Mouse (Mus musculus): ENCODE results near the gene Gm28305. TPM values are rescaled to one million over a fixed set of nuclear protein-coding genes. Genes with fewer than 3 reads are reported as not detected.
A peak's percentile ranks its signal among the peaks of the same experiment; 100 is the strongest.

The Gm28305 gene
- total RNA-seq, 2 experiments from 2014 or later: not detected

- no peak for DNase-seq (ENCODE audit: low spot score in 2 of 2)
These were observed 29.8 kb downstream of the Gm28305 start for GRCm38 (mm10) chr9:104070241-104070640.

DNA sequence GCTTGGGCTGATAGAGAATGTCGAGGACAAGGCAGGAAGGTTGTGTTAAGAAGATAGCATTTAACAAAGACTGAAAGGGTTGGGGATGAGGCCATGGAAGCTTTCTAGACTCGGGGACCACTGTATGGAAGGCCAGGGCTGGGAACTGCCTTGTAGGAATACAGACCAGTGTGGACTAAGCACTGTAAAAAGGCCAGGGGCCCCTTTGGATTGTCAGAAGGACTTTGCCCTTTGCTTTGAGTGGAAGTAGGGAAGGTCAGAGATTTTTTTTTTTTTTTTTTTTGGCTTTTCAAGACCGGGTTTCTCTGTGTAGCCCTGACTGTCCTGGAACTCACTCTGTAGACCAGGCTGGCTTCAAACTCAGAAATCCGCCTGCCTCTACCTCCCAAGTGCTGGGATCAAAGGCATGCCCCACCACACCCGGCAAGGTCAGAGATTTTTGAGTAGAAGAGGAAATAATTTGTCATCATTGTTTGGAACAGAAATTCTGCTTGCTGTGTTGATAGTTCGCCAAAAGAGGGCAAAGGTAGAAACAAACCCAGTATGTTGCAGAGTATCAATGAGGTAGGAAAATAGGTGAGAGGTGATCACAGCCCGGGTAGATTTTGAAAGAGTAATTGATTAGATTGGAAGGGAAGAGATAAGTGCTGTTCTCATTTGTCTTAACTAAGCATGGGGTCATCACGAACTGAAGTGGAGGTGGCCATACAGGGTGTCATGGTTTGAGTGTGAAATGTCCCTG is 30.6 kb downstream of the Gm28305 start:
- DNase-seq (ENCODE audit: low spot score in 2 of 2): no peak

DNA sequence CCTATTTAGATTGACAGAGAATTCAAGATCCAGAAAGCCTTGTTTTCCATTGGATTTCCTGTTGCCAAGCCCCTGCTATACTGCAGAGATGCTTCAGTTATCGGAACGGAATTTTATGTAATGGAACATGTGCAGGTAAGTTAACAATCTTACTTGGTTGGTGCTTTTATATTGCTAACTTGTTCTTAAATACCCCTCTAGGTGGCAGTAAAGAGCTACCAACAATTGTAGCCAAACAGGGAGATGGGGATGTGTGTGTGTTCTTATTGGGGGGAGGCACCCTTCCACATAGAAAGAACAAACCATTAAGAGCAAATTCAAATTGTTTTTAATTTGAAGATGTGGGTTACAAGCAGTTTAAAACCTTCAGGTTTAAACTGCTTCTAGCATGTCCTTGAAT is 35.3 kb downstream of the Gm28305 start:
- DNase-seq (ENCODE audit: low spot score in 2 of 2): no peak

GRCm38 (mm10) chr9:104078780-104079179 is 38.3 kb downstream of the Gm28305 start:
- no peak for DNase-seq (ENCODE audit: low spot score in 2 of 2)

GRCm38 (mm10) chr9:104079379-104079778 is 38.9 kb downstream of the Gm28305 start:
- DNase-seq (ENCODE audit: low spot score in 2 of 2): peak in 1 of 2 experiments; percentile 13

DNA sequence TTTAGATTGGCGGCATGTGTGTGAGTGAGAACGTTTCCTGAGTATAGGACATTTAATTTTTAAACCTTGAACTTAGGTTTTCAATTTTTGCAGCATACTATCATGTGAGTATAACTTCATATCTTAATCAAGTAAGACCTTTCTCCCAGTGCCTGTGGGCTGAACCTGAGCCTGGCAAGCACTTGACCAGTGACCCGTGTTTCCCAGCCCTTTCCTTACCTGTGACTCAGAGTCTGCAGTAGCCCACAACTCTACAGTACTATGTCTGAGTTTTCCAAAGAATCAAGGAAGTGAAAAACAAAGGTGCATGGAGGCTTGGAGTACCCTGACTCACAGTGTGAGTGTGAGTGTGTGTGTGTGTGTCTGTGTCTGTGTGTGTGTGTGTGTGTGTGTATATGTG is 39.6 kb downstream of the Gm28305 start:
- DNase-seq (ENCODE audit: low spot score in 2 of 2): no peak

GRCm38 (mm10) chr9:104085730-104086429 is 45.4 kb downstream of the Gm28305 start:
- no peak for DNase-seq (ENCODE audit: low spot score in 2 of 2)

- no peak for DNase-seq (ENCODE audit: low spot score in 2 of 2)
These were observed 48.1 kb downstream of the Gm28305 start for GRCm38 (mm10) chr9:104088555-104088954.

DNA sequence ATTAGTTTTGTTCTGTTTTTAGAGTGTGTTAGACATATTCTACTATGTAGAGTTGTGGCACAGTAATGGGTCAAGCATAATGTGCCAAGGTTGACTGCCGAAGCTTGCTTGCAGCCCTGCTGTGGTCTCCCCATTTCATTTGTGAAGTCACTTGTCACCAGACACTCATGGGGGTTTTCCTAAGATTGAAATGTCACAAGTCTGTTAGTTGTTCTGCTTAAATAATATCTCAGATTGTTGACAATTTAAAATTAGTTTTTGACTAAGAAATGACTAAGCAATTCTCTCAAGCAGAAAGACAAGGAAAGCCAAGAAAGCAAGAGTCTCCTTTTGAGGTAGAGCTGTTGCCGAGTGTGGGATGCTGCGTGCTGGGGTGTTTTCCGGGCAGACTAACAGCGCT is 52.5 kb downstream of the Gm28305 start:
- DNase-seq (ENCODE audit: low spot score in 2 of 2): no peak

GRCm38 (mm10) chr9:104098256-104098655 is 57.8 kb downstream of the Gm28305 start:
- DNase-seq (ENCODE audit: low spot score in 2 of 2): no peak

DNA sequence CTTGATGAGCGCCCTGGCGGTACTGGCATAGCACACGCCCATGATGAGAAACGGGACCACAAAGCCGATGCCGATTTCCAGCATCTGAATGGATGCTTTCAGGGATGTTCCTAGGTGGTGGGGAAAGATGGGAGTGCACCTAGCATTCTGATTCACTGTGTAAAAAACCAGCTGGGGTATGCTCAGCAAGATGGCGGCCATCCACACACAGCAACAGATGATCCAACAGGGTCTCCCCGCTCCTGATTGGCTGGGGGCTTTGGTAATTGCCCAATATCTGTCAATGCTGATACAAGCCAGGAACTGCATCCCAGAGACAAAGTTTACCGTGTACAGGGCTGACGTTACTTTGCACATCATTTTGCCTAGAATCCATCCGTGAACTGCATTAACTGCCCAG is 58.6 kb downstream of the Gm28305 start:
- no peak for DNase-seq (ENCODE audit: low spot score in 2 of 2)

DNA sequence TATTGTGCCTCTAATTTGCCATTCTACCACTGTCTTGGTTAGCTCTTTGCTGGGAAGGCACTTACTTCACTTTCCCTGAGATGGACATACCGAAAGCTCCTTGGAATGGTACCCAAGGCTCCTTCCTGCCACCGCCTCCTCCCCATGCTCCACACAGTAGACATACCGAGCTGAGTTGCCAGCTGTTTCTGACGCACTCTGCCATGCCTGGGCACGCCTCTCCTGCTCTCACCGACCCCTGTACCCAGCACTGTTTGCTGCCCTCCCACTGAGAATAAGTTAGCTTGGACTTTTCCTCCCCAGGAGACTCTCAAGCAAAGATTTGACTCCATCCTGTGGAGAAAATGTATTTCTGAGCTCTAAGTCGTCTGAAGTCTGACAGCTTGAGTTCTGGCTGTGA is 60.4 kb downstream of the Gm28305 start:
- no peak for DNase-seq (ENCODE audit: low spot score in 2 of 2)

GRCm38 (mm10) chr9:104101458-104101857 is 61.0 kb downstream of the Gm28305 start:
- no peak for DNase-seq (ENCODE audit: low spot score in 2 of 2)

DNA sequence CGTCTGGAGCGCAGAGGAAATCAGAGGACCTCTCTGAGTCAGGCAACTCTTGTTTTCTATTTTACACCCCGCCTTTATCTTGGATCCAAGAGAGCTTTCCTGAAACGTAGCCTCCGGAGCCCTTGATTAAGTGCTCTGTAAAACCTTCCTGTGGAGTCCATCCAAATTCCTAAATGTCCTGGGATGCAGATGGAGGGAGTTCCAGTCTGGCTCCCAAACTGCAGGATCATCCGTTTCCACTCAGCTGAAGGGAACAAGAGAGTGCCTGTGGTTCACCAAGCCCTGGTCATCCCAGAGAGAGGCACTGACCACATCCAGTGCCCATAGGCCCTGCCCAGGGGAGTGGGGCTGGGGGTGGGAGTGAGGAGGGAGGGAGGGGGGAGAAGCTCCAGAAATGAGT is 61.8 kb downstream of the Gm28305 start:
- DNase-seq (ENCODE audit: low spot score in 2 of 2): no peak

GRCm38 (mm10) chr9:104102901-104103300 is 62.4 kb downstream of the Gm28305 start:
- DNase-seq (ENCODE audit: low spot score in 2 of 2): no peak

DNA sequence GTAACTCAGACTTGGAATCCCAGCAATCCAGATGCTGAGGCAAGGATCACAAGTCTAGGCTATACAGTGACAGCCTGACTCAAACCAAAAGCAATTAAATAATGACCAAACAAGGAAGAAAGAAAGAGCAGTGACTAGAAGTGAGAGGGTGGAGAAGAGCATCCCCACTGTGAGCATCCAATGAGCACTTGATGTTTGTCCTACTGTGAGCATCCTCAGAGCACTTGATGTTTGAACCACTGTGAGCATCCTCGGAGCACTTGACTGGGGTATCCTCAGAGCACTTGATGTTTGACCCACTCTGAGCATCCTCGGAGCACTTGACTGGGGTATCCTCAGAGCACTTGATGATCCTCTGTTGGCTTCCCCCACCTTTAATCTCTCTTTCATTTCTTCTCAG is 64.5 kb downstream of the Gm28305 start:
- no peak for DNase-seq (ENCODE audit: low spot score in 2 of 2)

DNA sequence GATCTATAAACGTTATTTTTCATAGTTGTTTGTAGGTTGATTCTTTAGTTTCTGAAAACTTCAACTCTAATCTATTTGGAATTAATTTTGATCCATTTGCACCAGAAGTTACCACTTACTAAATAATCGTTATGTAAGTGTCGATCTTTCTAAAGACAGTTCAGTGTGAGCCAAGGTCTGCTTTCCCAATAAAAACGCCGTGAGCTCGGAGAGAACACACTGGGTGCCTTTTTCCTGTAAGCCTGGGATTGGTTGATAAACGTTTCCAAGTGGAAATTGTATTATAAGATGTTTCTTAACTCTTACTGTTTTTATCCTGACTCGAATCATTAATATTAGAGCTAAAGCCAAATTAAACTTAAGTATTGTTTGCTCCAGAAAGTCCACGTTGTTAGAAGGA is 66.5 kb downstream of the Gm28305 start:
- DNase-seq (ENCODE audit: low spot score in 2 of 2): no peak

- no peak for DNase-seq (ENCODE audit: low spot score in 2 of 2)
These were observed 67.0 kb downstream of the Gm28305 start for GRCm38 (mm10) chr9:104107482-104107881.

DNA sequence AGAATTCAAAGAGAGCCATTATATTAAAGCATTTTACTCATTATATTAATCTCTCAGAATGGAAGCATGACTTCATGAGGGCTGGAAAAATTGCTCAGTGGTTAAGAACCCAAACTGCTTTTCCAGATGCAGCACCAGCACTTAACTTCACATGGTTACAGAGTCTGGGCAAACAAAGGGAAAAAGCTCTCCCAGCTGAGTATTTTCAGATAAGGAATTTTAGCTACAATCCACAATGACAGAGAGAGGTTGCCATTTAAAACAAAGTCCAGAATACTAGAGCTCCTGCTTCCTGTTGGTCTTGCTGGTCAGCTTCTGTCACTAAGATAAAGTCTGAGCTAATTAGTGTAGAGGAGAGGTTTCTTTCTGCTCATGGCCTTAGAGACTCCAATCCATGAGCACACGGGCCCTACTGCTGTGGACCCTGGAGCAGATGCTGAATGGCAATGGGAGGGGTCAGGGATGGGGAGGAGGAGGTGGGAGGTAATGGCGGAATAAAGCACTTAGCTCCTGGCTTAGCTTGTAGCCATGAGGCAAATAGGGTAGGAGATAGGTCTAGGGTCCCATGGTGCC is 68.2 kb downstream of the Gm28305 start:
- no peak for DNase-seq (ENCODE audit: low spot score in 2 of 2)

- DNase-seq (ENCODE audit: low spot score in 2 of 2): no peak
These were observed 68.7 kb downstream of the Gm28305 start for GRCm38 (mm10) chr9:104109151-104109550.

GRCm38 (mm10) chr9:104123101-104123500 is 82.6 kb downstream of the Gm28305 start:
- no peak for DNase-seq (ENCODE audit: low spot score in 2 of 2)

DNA sequence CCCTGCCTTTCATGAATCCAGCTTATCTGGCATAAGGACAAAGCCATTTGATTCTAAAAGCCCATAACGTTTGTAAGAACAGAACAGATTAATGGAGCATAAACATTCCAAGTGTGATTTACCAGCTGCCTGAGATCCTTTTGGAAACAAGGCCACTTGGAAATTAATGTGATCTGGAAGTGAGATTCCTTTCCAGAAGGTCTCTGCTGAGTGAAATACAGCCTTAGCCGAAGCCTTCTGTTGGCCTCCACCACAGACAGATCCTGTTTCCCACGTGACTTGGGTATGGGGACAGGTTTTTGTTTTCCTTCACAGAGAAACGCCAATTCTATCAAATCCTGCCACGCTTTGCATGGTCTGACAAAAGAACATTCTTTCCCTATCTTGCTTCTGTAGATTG is 83.2 kb downstream of the Gm28305 start:
- DNase-seq (ENCODE audit: low spot score in 2 of 2): no peak

Measured in adrenal gland, postnatal 4 days (tissue).